Mouse (Mus musculus) ES-E14 (cell line): ENCODE results near the gene Serinc2. TPM values are rescaled to one million over a fixed set of nuclear protein-coding genes. Genes with fewer than 3 reads are reported as not detected.

ENCODE experiments used
- DNase-seq: peaks from one replicate; pipeline ENCODE4 v3.0.0-alpha.2; 2013; ENCODE audit warnings: low read depth, low spot score
- H3K27ac ChIP-seq: 2 replicates; pipeline ENCODE4 v1.5.1; 2012; ENCODE audit warnings: low read depth, mild to moderate bottlenecking, low read length, moderate library complexity, mixed read lengths; ENCODE audit not compliant: poor library complexity, insufficient read depth, severe bottlenecking
- H3K36me3 ChIP-seq: 2 replicates; pipeline ENCODE4 v1.6.1; 2012; ENCODE audit warnings: mild to moderate bottlenecking, low read length, moderate library complexity, mixed read lengths; ENCODE audit not compliant: control insufficient read depth, poor library complexity, insufficient read depth, severe bottlenecking
- H3K4me1 ChIP-seq, 2 experiments: fragments of 150-350 bp in 1 of 2; sonication (generic) in 1 of 2; 2 replicates each; pipeline ENCODE4 v1.6.1; 2012; ENCODE audit warnings: low read length in 2 of 2, mild to moderate bottlenecking in 1 of 2, mixed read lengths in 1 of 2; ENCODE audit not compliant: control insufficient read depth in 2 of 2, insufficient read depth in 2 of 2, poor library complexity in 1 of 2
- H3K4me3 ChIP-seq, 2 experiments: fragments of 150-350 bp in 1 of 2; sonication (generic) in 1 of 2; 2 replicates each; pipeline ENCODE4 v1.5.1; 2012; ENCODE audit warnings: low read length in 2 of 2, low read depth in 1 of 2, mild to moderate bottlenecking in 1 of 2, mixed read lengths in 1 of 2; ENCODE audit not compliant: insufficient read depth in 1 of 2, poor library complexity in 1 of 2, severe bottlenecking in 1 of 2
- H3K9ac ChIP-seq: 2 replicates; pipeline ENCODE4 v1.6.1; 2012; ENCODE audit warnings: low read depth, mild to moderate bottlenecking, low read length, mixed read lengths; ENCODE audit not compliant: poor library complexity, insufficient read depth, severe bottlenecking
- H3K9me3 ChIP-seq: fragments of 150-350 bp; sonication (generic); 2 replicates; pipeline ENCODE4 v1.6.1; 2012; ENCODE audit warnings: low read depth, mild to moderate bottlenecking, low read length; ENCODE audit not compliant: control insufficient read depth, insufficient read depth
- CHD2 ChIP-seq: IDR thresholded peaks from 2 replicates; pipeline ENCODE4 v1.6.1; 2014; ENCODE audit warnings: mild to moderate bottlenecking, low read depth, low read length, inconsistent platforms
- HCFC1 ChIP-seq: IDR thresholded peaks from 2 replicates; pipeline ENCODE4 v1.6.1; 2012; ENCODE audit warnings: low read length, inconsistent platforms, borderline replicate concordance; ENCODE audit not compliant: insufficient read depth
- MAFK ChIP-seq: IDR thresholded peaks from 2 replicates; pipeline ENCODE4 v1.6.1; 2014; ENCODE audit warnings: mild to moderate bottlenecking, low read depth, low read length, inconsistent platforms; ENCODE audit not compliant: insufficient read depth
- ZC3H11A ChIP-seq: IDR thresholded peaks from 2 replicates; pipeline ENCODE4 v1.6.1; 2012; ENCODE audit warnings: low read depth, mild to moderate bottlenecking, inconsistent platforms, low read length, borderline replicate concordance
- ZNF384 ChIP-seq: IDR thresholded peaks from 2 replicates; pipeline ENCODE4 v1.6.1; 2012; ENCODE audit warnings: low read depth, low read length, inconsistent platforms
- in situ Hi-C, 2 experiments: fragments of 600-800 bp; cut with MboI; formaldehyde crosslinking; loops; one replicate each; pipeline ENCODE4 v1.15.1; 2025; ENCODE audit warnings: low sequenced_read_pairs in 2 of 2, inconsistent platforms in 1 of 2; ENCODE audit not compliant: unreplicated experiment in 2 of 2
- total RNA-seq: library from RNA; depleted of rRNA; stranded (reverse); fragments of 300-350 nt; gene quantifications from 2 replicates; pipeline ENCODE4 v1.2.3, GENCODE M21; 2012

Serinc2 gene
- total RNA-seq, 1 experiment: 4.6 TPM

- no peaks in the 10 kb centered on the region for H3K9me3 ChIP-seq
- no peak overlapping the region for H3K27ac ChIP-seq
- no peak overlapping the region for H3K9ac ChIP-seq
- no peak overlapping the region for H3K4me3 ChIP-seq
- in situ Hi-C loops: no loop called here
- no peak for TF ChIP-seq CHD2
- no peak for TF ChIP-seq ZC3H11A
- TF ChIP-seq ZNF384: no peak
- no peak for TF ChIP-seq MAFK
- no peak for TF ChIP-seq HCFC1
- DNase-seq: no peak
- peaks cover 0 to 8% of the 10 kb centered on the region in 2 experiments; a peak in 1 of 4 replicates for H3K4me1 ChIP-seq
- no peaks in the 10 kb centered on the region for H3K36me3 ChIP-seq
These were observed 41.4 kb downstream of the Serinc2 start for GRCm38 (mm10) chr4:130237607-130238006.

- in situ Hi-C loops: no loop called here
- peaks cover 0 to 8% of the 10 kb centered on the region in 2 experiments; a peak in 1 of 4 replicates for H3K4me1 ChIP-seq
- H3K4me3 ChIP-seq: no peak overlapping the region
- H3K36me3 ChIP-seq: no peaks in the 10 kb centered on the region
- no peak for DNase-seq
- no peak overlapping the region for H3K9ac ChIP-seq
- TF ChIP-seq HCFC1 (no peak), ZNF384 (no peak), ZC3H11A (no peak), CHD2 (no peak), MAFK (no peak)
- no peak overlapping the region for H3K27ac ChIP-seq
- no peaks in the 10 kb centered on the region for H3K9me3 ChIP-seq
These were observed 42.6 kb downstream of the Serinc2 start for GRCm38 (mm10) chr4:130236361-130236760.

GRCm38 (mm10) chr4:130224071-130224470 is 54.9 kb downstream of the Serinc2 start:
- H3K36me3 ChIP-seq: no peaks in the 10 kb centered on the region
- H3K4me1 ChIP-seq: no peaks in the 10 kb centered on the region
- no peak for DNase-seq
- H3K9ac ChIP-seq: no peak overlapping the region
- TF ChIP-seq HCFC1: no peak
- no peak for TF ChIP-seq ZNF384
- no peak for TF ChIP-seq ZC3H11A
- no peak for TF ChIP-seq MAFK
- TF ChIP-seq CHD2: no peak
- H3K27ac ChIP-seq: no peak overlapping the region
- H3K9me3 ChIP-seq: no peaks in the 10 kb centered on the region
- H3K4me3 ChIP-seq: no peak overlapping the region
- in situ Hi-C loops: no loop called here

- Histone ChIP-seq H3K4me1 (no peaks in the 10 kb centered on the region), H3K9ac (no peak within 1 kb of the TSS), H3K27ac (no peak within 1 kb of the TSS; the same call in 1 of the 2 replicates), H3K9me3 (no peaks in the 10 kb centered on the region), H3K4me3 (no peak within 1 kb of the TSS), H3K36me3 (no peaks in the 10 kb centered on the region)
- TF ChIP-seq ZNF384 (no peak), CHD2 (no peak), HCFC1 (no peak), MAFK (no peak), ZC3H11A (no peak)
- DNase-seq: no peak
- in situ Hi-C loops: no loop called here
These were observed 56.8 kb downstream of the Serinc2 start, which contains the start of gene Gm853 for GRCm38 (mm10) chr4:130222179-130222578. TSS of gene Gm853 (minus strand) at chr4:130222401.

GRCm38 (mm10) chr4:130220176-130220575 is 58.8 kb downstream of the Serinc2 start:
- in situ Hi-C loops: no loop called here

More at GRCm38 (mm10) chr4:130220176-130220575, 58.8 kb downstream of the Serinc2 start:
- DNase-seq: no peak
- H3K4me3 ChIP-seq: no peak overlapping the region
- no peaks in the 10 kb centered on the region for H3K36me3 ChIP-seq
- no peaks in the 10 kb centered on the region for H3K9me3 ChIP-seq
- no peak overlapping the region for H3K9ac ChIP-seq
- no peaks in the 10 kb centered on the region for H3K4me1 ChIP-seq
- TF ChIP-seq ZNF384: no peak
- TF ChIP-seq HCFC1: no peak
- H3K27ac ChIP-seq: no peak overlapping the region
